Mouse (Mus musculus): ENCODE data around the gene Eif4g2. TPM values are rescaled to one million over a fixed set of nuclear protein-coding genes. Genes with fewer than 3 reads are reported as not detected.

Gene Eif4g2
- polyA plus RNA-seq, 1 experiment from 2014 or later: 726 TPM

Other genes with a start within 250 kb of the Eif4g2 start
- 39.8 and 41.8 TPM in 2 replicates for gene Rnf141, start 238.6 kb downstream of the Eif4g2 start, polyA plus RNA-seq (2015; fragmentation: Nextera tagmentation; extraction: Ambion mirVana)
- gene Lyve1, start 219.8 kb downstream of the Eif4g2 start, polyA plus RNA-seq (2015; fragmentation: Nextera tagmentation; extraction: Ambion mirVana): 12.7 and 18.3 TPM in 2 replicates
- gene Mrvi1, start 100.6 kb downstream of the Eif4g2 start, polyA plus RNA-seq (2015; fragmentation: Nextera tagmentation; extraction: Ambion mirVana): 15.0 and 16.9 TPM in 2 replicates
- gene Ctr9, start 54.1 kb downstream of the Eif4g2 start, polyA plus RNA-seq (2015; fragmentation: Nextera tagmentation; extraction: Ambion mirVana): 51.3 and 54.6 TPM in 2 replicates